Mouse (Mus musculus) brain, embryonic 14.5 days (tissue): ENCODE results near the gene Pou1f1.

Source experiments
- CTCF ChIP-seq: fragments of 200-500 bp; IDR thresholded peaks from 2 replicates; pipeline ENCODE4 v1.5.1; 2012; ENCODE audit warnings: inconsistent platforms, mild to moderate bottlenecking, moderate library complexity, borderline replicate concordance; ENCODE audit not compliant: insufficient read depth, insufficient read length; ENCODE audit errors: extremely low read depth
- POLR2A ChIP-seq: fragments of 200-500 bp; IDR thresholded peaks from 2 replicates; pipeline ENCODE4 v1.6.1; 2012; ENCODE audit warnings: mild to moderate bottlenecking, inconsistent platforms, borderline replicate concordance; ENCODE audit not compliant: poor library complexity, insufficient read depth, insufficient read length, severe bottlenecking; ENCODE audit errors: extremely low read depth

- TF ChIP-seq POLR2A (no peak), CTCF (no peak)
Measured at GRCm38 (mm10) chr16:65526695-65527094, 6.4 kb downstream of the Pou1f1 start.
